Mouse (Mus musculus): ENCODE results near the gene Hes3. TPM values are rescaled to one million over a fixed set of nuclear protein-coding genes. Genes with fewer than 3 reads are reported as not detected.
A peak's percentile ranks its signal among the peaks of the same experiment; 100 is the strongest.

Hes3 gene
- polyA plus RNA-seq, 1 experiment from 2014 or later: not detected

DNA sequence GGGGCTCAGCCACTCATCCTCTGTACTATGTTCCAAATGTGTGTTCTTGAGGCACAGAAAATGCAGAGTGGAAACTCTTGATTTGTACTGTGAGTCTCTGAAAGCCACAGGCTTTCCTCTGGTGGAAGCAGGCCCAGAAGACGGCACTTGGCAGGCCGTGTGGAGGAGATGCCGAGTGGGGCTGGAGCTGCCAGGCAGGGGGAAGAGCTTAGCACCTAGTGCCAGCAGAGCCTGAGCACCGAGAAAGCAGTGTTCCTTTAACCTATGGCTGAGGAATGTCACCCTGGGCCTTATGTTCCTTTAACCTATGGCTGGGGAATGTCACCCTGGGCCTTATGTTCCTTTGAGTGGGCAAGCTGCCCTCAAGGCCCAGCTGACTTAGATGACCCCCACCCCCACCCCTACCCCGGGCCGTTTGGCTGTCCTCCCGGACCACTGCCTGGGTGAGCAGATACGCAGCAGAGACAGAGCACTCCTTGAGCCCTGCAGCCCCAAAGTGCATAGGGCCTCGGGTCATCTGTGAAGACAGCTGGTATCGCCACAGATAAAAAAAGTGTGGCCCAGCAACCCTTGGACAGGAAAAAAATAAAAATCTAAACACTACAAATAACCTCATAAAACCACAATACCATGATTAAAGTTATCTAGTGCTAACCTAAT, 25.1 kb downstream of the Hes3 start:
- Histone ChIP-seq H3K4me3 (no peak overlapping the region), H3K4me1 (replicated peaks) (peaks cover 89% of the 10 kb centered on the region), H3K9me3 (replicated peaks) (no peaks in the 10 kb centered on the region), H3K9ac (0 out of 2 replicates have a peak overlapping the region, but pooled peaks have one; percentile 3), H3K27ac (peak overlapping the region; percentile 83), H3K27me3 (no peaks in the 10 kb centered on the region), H3K36me3 (no peaks in the 10 kb centered on the region), H3K4me2 (no peak overlapping the region)
- no peak for ATAC-seq (replicated peaks; ENCODE audit: insufficient number of reproducible peaks, insufficient read depth, low FRiP score, low read depth)
- 33% methylated on average over 10 of the region's 10 CpGs for WGBS

DNA sequence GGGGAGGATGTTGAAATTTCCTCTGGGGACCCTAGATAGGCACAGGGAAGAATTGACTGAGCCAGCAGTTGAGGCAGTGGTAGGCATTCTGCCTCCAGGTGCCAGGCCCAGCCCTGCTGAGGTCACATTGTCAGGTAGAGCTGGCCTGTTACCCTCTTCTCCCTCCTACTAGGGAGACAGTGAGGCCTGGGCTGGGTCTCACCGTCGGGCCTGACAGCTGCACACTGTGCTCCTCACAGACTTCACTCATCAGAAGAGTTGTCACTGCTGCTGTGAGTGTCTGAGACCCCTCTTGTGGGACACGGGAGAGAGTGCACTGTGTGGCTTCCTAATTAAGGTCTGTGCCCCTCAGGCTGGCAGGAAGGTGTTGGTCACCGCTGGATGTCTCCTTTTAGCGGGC, 25.7 kb downstream of the Hes3 start:
- peak overlapping the region; percentile 83 for H3K27ac ChIP-seq
- H3K4me1 ChIP-seq (replicated peaks): peaks cover 89% of the 10 kb centered on the region

DNA sequence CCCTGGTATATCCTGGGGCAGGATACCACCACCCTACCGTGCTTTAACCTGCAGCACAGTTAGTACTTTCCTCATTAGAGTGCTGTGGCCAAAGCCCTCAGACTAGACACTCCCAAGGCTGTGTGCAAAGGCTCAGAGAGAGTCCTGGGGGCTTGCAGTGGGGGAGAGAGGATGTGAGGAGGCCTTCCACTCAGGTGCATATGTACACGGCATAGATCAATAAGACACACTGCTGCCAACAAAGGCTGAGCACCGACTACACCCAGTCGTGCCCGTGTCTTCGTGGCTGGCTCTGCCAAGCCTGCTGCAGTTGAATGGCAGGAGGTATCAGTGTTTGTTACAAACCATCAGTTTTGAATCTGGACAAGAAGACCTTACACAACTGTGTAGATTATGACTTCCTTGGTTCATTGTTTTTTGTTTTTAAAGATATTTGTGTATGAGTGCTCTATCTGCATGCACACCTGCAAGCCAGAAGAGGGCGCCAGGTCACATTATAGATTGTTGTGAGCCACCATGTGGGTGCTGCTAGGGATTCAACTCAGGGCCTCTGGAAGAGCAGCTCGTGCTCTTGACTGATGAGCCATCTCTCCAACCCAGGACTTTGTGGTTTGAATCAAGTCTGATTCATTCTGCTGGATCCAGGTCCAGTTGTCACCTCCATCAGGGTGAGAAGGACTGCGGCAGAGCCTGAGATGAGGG, 26.4 kb downstream of the Hes3 start:
- Histone ChIP-seq H3K9me3 (replicated peaks) (no peaks in the 10 kb centered on the region), H3K4me1 (replicated peaks) (peaks cover 83% of the 10 kb centered on the region), H3K36me3 (no peaks in the 10 kb centered on the region), H3K27ac (peak overlapping the region; percentile 95; the same call in 1 of the 2 replicates), H3K4me3 (no peak overlapping the region), H3K9ac (no peak overlapping the region), H3K27me3 (no peaks in the 10 kb centered on the region), H3K4me2 (no peak overlapping the region)
- no peak for ATAC-seq (replicated peaks; ENCODE audit: insufficient number of reproducible peaks, insufficient read depth, low FRiP score, low read depth)
- WGBS: 91% methylated on average over 9 of the region's 9 CpGs

More for the DNA sequence above, 25.7 kb downstream of the Hes3 start:
- 64% methylated on average over 5 of the region's 5 CpGs for WGBS
- Histone ChIP-seq H3K9me3 (replicated peaks) (no peaks in the 10 kb centered on the region), H3K27me3 (no peaks in the 10 kb centered on the region), H3K36me3 (no peaks in the 10 kb centered on the region), H3K4me3 (no peak overlapping the region), H3K4me2 (no peak overlapping the region), H3K9ac (0 out of 2 replicates have a peak overlapping the region, but pooled peaks have one; percentile 3)
- ATAC-seq (replicated peaks; ENCODE audit: insufficient number of reproducible peaks, insufficient read depth, low FRiP score, low read depth): no peak

DNA sequence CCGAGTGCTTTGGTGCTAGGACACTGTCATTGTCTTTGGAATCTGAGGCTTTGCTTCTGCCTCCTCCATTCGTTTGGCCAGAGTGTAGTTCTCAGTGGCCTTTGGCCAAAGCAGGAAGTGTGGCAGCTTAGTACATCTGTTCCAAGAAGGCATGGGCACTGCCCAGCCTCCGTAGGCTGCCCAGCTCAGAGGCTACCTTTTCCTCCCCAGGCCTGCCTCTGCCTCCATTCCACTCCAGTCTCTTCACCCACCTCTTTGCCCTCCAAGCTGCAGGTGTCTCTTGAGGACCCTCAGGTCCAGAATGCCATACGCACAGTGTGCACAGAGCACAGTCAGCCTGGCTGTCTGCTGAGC, 27.3 kb downstream of the Hes3 start:
- Histone ChIP-seq H3K9me3 (replicated peaks) (no peaks in the 10 kb centered on the region), H3K9ac (0 out of 2 replicates have a peak overlapping the region, but pooled peaks have one; percentile 16), H3K4me3 (no peak overlapping the region), H3K27me3 (no peaks in the 10 kb centered on the region), H3K4me2 (no peak overlapping the region), H3K36me3 (no peaks in the 10 kb centered on the region), H3K4me1 (replicated peaks) (peaks cover 77% of the 10 kb centered on the region), H3K27ac (peak overlapping the region; percentile 95)
- WGBS: 44% methylated on average over 4 of the region's 4 CpGs
- ATAC-seq (replicated peaks; ENCODE audit: insufficient number of reproducible peaks, insufficient read depth, low FRiP score, low read depth): no peak

DNA sequence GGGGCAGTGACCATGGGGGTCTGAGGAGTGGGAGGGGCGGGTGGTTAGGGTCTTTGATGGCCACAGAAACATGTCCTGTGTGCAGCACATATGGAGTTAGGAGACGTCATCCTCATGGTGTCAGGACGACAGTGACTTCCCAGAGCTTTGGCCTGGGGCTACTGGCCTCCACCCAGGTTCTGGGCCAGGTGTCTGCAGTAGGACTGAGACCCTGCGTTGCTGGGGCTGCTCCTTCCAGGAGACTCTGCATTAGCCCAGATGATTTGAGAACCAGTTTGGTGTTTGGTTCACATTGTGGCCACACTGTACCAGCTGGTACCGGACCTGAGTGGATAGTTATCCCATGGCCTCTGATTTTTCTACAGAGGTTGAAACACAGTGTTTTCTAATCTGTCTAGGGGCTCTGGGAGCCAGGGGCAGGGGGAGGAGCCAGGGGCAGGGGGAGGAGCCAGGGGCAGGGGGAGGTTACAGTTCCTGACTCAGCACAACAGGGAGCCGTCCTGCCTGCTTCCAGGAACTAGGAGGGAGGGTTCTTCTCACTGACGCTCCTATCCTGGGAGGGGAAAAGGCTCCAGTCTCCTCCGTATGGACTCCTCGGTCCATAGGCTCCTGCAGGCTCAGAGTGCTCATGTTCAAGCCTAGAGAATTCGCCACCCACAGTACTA, 27.8 kb downstream of the Hes3 start:
- peaks cover 78% of the 10 kb centered on the region for H3K4me1 ChIP-seq (replicated peaks)
- no peaks in the 10 kb centered on the region for H3K27me3 ChIP-seq
- H3K9me3 ChIP-seq (replicated peaks): no peaks in the 10 kb centered on the region
- 35% methylated on average over 10 of the region's 10 CpGs for WGBS
- H3K9ac ChIP-seq: 0 out of 2 replicates have a peak overlapping the region, but pooled peaks have one; percentile 16
- peak overlapping the region; percentile 95 for H3K27ac ChIP-seq
- peak; percentile 29; the same call in 1 of the 2 replicates for ATAC-seq (replicated peaks; ENCODE audit: insufficient number of reproducible peaks, insufficient read depth, low FRiP score, low read depth)
- H3K4me3 ChIP-seq: no peak overlapping the region
- no peaks in the 10 kb centered on the region for H3K36me3 ChIP-seq
- H3K4me2 ChIP-seq: no peak overlapping the region

DNA sequence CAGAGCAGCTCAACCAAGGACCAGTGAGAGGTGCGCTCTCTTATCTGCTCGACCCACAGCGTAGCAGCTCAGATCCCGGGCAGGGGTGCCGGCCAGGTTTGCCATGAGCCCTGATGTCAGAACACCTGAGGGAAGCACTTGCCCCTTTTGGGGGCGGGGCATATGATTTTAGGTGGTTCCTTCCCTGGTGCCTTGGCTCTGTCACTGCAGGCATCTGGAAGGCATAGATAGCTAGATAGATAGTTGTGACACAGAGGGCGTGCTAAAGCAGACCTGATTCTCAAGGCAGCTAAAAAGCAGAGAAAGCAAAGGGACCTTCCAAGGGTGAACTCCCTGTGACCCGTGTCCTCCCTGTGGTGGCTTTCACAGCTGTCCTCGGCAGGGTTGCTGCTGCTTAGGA, 28.4 kb downstream of the Hes3 start:
- no peak overlapping the region for H3K9ac ChIP-seq
- no peaks in the 10 kb centered on the region for H3K36me3 ChIP-seq
- 49% methylated on average over 9 of the region's 9 CpGs for WGBS
- H3K4me1 ChIP-seq (replicated peaks): peaks cover 80% of the 10 kb centered on the region
- H3K27ac ChIP-seq: peak overlapping the region; percentile 95
- H3K4me2 ChIP-seq: no peak overlapping the region
- H3K9me3 ChIP-seq (replicated peaks): no peaks in the 10 kb centered on the region
- no peaks in the 10 kb centered on the region for H3K27me3 ChIP-seq
- ATAC-seq (replicated peaks; ENCODE audit: insufficient number of reproducible peaks, insufficient read depth, low FRiP score, low read depth): no peak
- H3K4me3 ChIP-seq: no peak overlapping the region

DNA sequence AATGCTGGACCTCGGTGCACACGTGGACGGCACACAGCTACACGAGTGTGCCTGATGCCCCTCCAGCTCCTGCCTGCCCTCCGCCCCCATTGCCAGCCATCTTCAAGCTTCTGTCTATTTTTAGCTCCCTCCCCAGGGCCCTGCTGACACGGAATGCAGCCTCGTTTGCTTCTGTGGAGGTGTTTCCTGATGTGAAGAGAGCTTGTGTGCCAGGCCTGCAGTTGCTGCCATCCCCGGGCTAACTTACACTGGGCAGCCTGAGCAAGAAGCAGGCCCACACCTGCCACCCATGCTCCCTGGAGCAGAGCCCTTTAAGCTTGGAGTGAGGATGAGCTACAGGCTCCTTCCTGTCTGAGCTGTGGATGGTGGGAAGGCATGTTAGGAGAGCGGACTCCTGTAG, 29.3 kb downstream of the Hes3 start:
- Histone ChIP-seq H3K27ac (peak overlapping the region; percentile 95), H3K9ac (peak overlapping the region; percentile 38; the same call in 1 of the 2 replicates), H3K9me3 (replicated peaks) (no peaks in the 10 kb centered on the region), H3K27me3 (no peaks in the 10 kb centered on the region), H3K4me1 (replicated peaks) (peaks cover 79% of the 10 kb centered on the region), H3K4me3 (peak overlapping the region; percentile 12; the same call in 1 of the 2 replicates), H3K4me2 (peak overlapping the region; percentile 49), H3K36me3 (no peaks in the 10 kb centered on the region)
- 33% methylated on average over 9 of the region's 9 CpGs for WGBS
- ATAC-seq (replicated peaks; ENCODE audit: insufficient number of reproducible peaks, insufficient read depth, low FRiP score, low read depth): peak; percentile 76

DNA sequence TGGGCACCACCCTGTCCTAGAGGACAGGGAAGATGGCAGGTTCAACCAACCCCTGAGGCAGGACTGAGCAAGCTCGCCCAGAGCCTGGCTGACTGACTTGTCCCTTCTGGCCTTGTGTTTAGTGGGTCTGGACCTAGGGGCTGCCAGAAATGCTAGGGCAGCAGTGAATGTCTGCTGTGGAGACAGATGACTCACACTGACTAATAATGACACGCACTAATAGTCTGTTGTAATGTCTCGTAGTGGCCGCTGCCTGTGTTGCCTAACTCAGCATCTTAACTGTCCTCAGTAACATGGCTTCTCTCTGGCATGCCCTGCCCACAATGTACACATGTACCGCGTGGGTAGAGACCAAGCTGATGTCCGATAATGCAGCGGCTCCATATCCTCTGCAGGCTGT, 31.0 kb downstream of the Hes3 start:
- no peak overlapping the region for H3K4me2 ChIP-seq
- no peaks in the 10 kb centered on the region for H3K27me3 ChIP-seq
- H3K27ac ChIP-seq: no peak overlapping the region
- WGBS: 87% methylated on average over 8 of the region's 8 CpGs
- no peaks in the 10 kb centered on the region for H3K36me3 ChIP-seq
- H3K4me1 ChIP-seq (replicated peaks): peaks cover 85% of the 10 kb centered on the region
- ATAC-seq (replicated peaks; ENCODE audit: insufficient number of reproducible peaks, insufficient read depth, low FRiP score, low read depth): no peak
- H3K9me3 ChIP-seq (replicated peaks): no peaks in the 10 kb centered on the region
- no peak overlapping the region for H3K4me3 ChIP-seq
- H3K9ac ChIP-seq: no peak overlapping the region

DNA sequence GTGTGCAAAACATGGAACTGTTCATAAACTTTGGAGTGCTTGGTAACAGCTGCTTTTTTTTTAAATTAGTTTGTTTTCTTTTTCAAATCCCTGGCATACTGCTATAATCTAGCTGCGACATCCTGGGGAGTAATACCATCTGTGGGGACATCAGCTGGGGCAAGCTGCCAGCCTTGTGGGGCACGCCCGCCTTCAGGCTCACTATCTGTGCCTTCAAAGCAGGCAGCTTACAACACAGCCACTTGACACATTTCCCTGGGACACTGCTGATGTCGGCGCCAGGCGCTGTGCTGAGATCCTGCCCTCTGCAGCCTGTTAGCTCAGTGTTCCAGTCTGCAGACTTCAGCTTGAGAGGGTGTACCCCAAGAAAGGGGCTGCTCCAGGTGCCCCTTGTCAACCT, 34.4 kb downstream of the Hes3 start:
- peak; percentile 59; the same call in 1 of the 2 replicates for ATAC-seq (replicated peaks; ENCODE audit: insufficient number of reproducible peaks, insufficient read depth, low FRiP score, low read depth)
- WGBS: 18% methylated on average over 6 of the region's 6 CpGs
- H3K9me3 ChIP-seq (replicated peaks): no peaks in the 10 kb centered on the region
- H3K4me2 ChIP-seq: no peak overlapping the region
- H3K27me3 ChIP-seq: no peaks in the 10 kb centered on the region
- peaks cover 83% of the 10 kb centered on the region for H3K4me1 ChIP-seq (replicated peaks)
- peak overlapping the region; percentile 25; the same call in 1 of the 2 replicates for H3K9ac ChIP-seq
- peak overlapping the region; percentile 86 for H3K27ac ChIP-seq
- H3K36me3 ChIP-seq: no peaks in the 10 kb centered on the region
- H3K4me3 ChIP-seq: no peak overlapping the region

DNA sequence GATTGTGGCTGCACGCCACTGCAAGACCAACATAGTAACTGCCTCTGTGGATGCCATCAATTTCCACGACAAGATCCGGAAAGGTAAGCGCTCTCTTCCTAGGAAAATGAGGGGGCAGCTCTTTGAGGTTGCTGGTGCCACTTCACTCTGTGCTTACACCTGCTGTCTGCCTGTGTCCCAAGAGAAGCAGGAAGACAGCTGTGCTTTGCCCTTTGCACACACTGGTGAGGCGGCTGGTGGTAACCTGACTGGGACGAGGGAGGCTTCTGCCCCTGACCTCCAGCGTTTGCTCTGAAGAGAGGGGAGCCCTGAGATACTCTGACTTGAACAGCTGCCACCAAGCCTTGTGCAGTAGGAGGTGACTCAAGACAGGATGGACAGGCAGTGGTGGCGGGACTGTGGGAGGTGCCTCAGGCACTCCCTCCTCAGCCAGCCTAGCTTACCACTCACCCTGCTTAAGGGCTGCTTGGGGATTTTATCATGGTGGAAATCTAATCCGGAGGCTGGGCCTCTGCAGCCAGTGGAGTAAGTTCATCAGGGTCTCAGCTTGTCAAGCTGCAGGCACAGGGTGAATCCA, 38.2 kb downstream of the Hes3 start:
- H3K27me3 ChIP-seq: no peaks in the 10 kb centered on the region
- WGBS: 58% methylated on average over 9 of the region's 9 CpGs
- no peak overlapping the region for H3K9ac ChIP-seq
- H3K36me3 ChIP-seq: peaks cover 6% of the 10 kb centered on the region; the same call in 1 of the 2 replicates
- no peak overlapping the region for H3K4me2 ChIP-seq
- peaks cover 63% of the 10 kb centered on the region for H3K4me1 ChIP-seq (replicated peaks)
- ATAC-seq (replicated peaks; ENCODE audit: insufficient number of reproducible peaks, insufficient read depth, low FRiP score, low read depth): no peak
- H3K27ac ChIP-seq: peak overlapping the region; percentile 61
- no peaks in the 10 kb centered on the region for H3K9me3 ChIP-seq (replicated peaks)
- H3K4me3 ChIP-seq: no peak overlapping the region

DNA sequence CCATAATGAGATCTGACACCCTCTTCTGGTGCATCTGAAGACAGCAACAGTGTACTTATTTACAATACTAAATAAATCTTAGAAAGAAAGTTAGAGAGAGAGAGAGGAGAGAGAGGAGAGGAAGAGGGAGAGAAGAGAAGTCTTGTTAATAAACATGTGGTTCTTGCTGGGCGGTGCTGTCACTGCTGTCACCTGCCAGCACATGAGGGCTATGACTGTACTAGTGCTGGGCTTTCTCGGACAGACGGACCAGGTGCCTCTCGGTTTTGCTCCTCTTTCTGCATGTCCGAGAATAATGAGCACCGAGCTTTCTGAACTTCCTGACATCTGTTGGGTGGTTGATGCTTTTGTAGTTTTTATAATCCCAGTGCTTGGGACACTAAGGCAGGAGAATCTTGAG, 40.8 kb downstream of the Hes3 start:
- Histone ChIP-seq H3K4me1 (replicated peaks) (peaks cover 62% of the 10 kb centered on the region), H3K4me3 (no peak overlapping the region), H3K9ac (no peak overlapping the region), H3K27ac (no peak overlapping the region), H3K27me3 (no peaks in the 10 kb centered on the region), H3K4me2 (no peak overlapping the region), H3K9me3 (replicated peaks) (no peaks in the 10 kb centered on the region), H3K36me3 (peaks cover 6% of the 10 kb centered on the region; the same call in 1 of the 2 replicates)
- ATAC-seq (replicated peaks; ENCODE audit: insufficient number of reproducible peaks, insufficient read depth, low FRiP score, low read depth): no peak
- 91% methylated on average over 6 of the region's 6 CpGs for WGBS

Data from heart, embryonic 15.5 days (tissue).